Mouse (Mus musculus) megakaryocyte, embryonic 14.5 days (primary cell): ENCODE data around the gene Tubg2. TPM values are rescaled to one million over a fixed set of nuclear protein-coding genes. Genes with fewer than 3 reads are reported as not detected.

Experiments
- H3K27me3 ChIP-seq: replicated peaks from 2 replicates; pipeline ENCODE3; 2012; ENCODE audit warnings: inconsistent platforms
- H3K36me3 ChIP-seq: replicated peaks from 2 replicates; pipeline ENCODE3; 2012; ENCODE audit warnings: low read length, inconsistent platforms, mixed read lengths
- H3K4me1 ChIP-seq: 2 replicates; pipeline ENCODE4 v1.6.1; 2012; ENCODE audit warnings: inconsistent platforms
- H3K4me3 ChIP-seq: replicated peaks from 2 replicates; pipeline ENCODE3; 2012; ENCODE audit warnings: moderate library complexity, mild to moderate bottlenecking, inconsistent platforms
- H3K9me3 ChIP-seq: 2 replicates; pipeline ENCODE4 v1.6.1; 2012; ENCODE audit warnings: inconsistent platforms
- FLI1 ChIP-seq: IDR thresholded peaks from 2 replicates; pipeline ENCODE4 v1.6.1; 2012; ENCODE audit warnings: low read length, inconsistent platforms, mixed read lengths
- GATA1 ChIP-seq: IDR thresholded peaks from 3 replicates; pipeline ENCODE4 v1.6.1; 2012; ENCODE audit warnings: mixed read lengths, low read length, inconsistent platforms, borderline replicate concordance
- polyA plus RNA-seq: library from polyadenylated mRNA; stranded (reverse); fragments of >175 nt; gene quantifications from 2 replicates; pipeline ENCODE4 v1.2.3, GENCODE M21; 2012; ENCODE audit warnings: low replicate concordance; ENCODE audit not compliant: insufficient read depth

The Tubg2 gene
- polyA plus RNA-seq, 1 experiment: not detected

DNA sequence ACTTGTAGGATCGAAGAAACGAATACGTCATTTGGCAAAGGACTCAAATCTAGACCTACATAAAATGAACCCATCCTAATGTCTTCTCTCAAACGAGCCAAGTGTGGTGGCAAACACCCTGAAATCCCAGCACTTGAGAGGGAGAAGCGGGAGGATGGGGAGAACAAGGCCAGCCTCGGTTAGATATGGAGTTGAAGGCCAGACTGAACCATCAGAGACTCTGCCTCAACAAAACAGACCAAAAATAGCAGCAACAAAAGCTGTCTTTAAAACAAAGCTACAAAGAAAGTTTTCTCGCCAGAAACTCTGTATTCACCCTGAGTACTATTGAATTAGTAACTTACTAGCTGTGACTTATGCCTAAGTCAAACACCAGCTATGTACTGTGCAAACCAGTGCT lies 18.7 kb upstream of the Tubg2 start:
- Histone ChIP-seq H3K27me3 (peaks cover 55% of the 10 kb centered on the region), H3K4me3 (no peak overlapping the region), H3K36me3 (no peaks in the 10 kb centered on the region), H3K9me3 (no peaks in the 10 kb centered on the region), H3K4me1 (peaks cover 20% of the 10 kb centered on the region)
- TF ChIP-seq FLI1 (no peak), GATA1 (no peak)

DNA sequence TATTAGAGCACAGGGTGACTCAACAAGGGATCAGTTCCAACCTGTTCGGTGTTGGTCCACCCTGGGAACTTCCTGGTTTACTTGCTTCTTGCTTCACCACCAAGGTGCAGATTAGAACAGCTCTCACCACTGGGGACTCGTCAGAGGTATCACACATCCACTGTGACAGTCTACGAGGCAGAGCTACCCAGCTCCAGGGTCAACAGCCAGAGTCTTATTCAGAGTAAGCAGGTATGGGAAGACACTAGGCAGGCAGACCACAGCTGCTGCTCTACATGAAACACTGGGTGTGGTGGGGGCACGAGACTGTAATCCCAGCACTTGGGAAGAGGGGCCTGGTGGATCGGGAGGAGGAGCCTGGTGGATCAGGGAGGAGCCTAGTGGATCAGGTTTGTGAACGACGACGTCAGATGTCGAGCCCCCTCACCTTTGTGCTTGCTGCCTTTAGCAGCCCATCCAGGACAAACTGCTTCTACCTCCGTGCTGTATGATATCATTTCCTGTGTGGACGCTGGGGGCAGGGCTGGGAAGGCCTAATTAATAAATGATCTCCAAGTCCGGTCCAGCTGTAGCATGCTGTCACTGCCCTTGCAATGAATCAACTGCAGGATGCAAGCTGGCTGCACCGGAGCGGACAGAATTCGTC lies 17.0 kb upstream of the Tubg2 start:
- no peaks in the 10 kb centered on the region for H3K36me3 ChIP-seq
- TF ChIP-seq GATA1: no peak
- TF ChIP-seq FLI1: no peak
- peaks cover 56% of the 10 kb centered on the region for H3K27me3 ChIP-seq
- H3K4me1 ChIP-seq: peaks cover 16% of the 10 kb centered on the region
- peak overlapping the region; percentile 31 for H3K4me3 ChIP-seq
- H3K9me3 ChIP-seq: no peaks in the 10 kb centered on the region

DNA sequence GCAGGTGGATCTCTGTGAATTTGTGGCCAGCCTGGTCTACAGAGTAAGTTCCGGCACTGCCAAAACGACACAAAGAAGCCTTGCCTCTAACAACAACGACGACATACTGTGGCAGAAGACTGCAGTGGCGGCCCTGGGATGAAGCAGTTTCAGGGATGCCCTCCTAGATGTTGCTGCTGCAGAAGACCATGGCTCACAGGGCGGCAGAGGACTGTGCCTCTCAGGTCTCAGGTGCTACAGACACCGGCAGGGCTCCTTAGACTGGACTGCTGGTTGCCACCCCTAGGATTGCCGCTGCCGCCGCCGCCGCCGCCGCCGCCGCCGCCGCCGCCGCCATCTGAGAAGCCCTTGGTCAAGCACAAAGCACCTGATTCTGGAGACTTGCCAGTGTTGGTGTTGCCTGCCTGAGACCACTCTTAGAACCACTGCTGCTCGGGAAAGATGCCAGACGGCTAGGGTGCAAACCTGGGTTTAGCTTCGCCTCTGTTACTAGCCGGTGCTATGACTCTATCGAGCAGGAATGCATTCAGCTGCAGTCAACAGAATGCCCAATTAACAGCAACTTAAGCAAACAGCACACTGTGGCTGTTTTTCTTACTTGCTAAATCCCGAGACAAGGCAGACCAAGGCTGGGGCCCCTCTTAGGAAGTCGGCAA lies 15.4 kb upstream of the Tubg2 start:
- Histone ChIP-seq H3K4me3 (peak overlapping the region; percentile 28), H3K4me1 (peaks cover 20% of the 10 kb centered on the region), H3K9me3 (no peaks in the 10 kb centered on the region), H3K36me3 (no peaks in the 10 kb centered on the region), H3K27me3 (peaks cover 46% of the 10 kb centered on the region)
- TF ChIP-seq FLI1: no peak
- no peak for TF ChIP-seq GATA1

DNA sequence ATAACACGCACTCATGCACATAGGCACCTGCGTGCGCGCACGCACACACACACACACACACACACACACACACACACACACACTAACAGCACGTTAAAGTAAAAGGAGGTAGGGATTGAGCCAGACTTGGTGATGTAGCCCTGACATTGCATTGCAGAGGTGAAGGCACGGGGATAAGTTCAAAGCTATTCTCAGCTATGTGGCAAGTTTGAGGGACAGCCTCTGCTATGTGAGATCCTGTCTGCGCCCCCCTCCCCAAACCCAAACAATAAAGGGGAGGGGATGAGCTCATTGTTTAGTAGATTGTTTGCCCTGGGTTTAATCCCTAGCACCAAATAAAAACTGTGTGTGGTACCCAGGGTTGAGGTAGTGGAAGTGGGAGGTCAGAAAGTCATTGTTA lies 14.6 kb upstream of the Tubg2 start:
- H3K4me3 ChIP-seq: no peak overlapping the region
- no peak for TF ChIP-seq GATA1
- no peak for TF ChIP-seq FLI1
- H3K27me3 ChIP-seq: peaks cover 44% of the 10 kb centered on the region
- no peaks in the 10 kb centered on the region for H3K9me3 ChIP-seq
- peaks cover 20% of the 10 kb centered on the region for H3K4me1 ChIP-seq
- H3K36me3 ChIP-seq: no peaks in the 10 kb centered on the region

DNA sequence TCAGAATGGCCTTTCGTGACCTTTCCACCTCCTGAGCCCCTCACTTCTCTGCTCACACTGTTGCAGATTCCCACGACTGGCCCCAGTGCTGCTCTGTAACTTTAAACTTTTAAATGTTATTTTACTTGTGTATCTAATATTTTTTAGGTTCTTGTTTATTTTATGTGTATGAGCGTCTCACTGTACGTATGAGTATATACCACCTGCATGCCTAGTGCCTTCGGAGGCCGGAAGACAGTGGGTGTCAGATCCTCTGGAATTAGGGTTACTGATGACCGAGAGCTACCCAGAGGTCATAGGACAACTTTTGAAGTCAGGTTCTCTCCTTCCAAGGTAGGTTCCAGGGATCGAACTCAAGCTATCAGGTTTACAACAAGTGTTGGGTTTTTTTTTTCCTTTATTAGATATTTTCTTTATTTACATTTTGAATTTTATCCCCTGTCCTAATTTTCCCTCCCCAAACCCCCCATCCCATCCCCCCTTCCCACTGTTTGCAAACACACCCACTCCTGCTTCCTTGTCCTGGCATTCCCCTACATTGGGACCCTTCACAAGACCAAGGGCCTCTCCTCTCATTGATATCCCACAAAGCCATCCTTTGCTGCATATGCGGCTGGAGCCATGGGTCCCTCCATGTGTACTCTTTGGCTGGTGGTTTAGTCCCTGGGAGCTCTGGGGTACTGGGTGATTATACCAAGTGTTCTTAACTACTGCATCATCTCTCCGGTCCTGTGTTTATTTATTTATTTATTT lies 13.3 kb upstream of the Tubg2 start:
- TF ChIP-seq GATA1 (no peak), FLI1 (no peak)
- Histone ChIP-seq H3K4me1 (peaks cover 22% of the 10 kb centered on the region), H3K4me3 (no peak overlapping the region), H3K36me3 (no peaks in the 10 kb centered on the region), H3K9me3 (no peaks in the 10 kb centered on the region), H3K27me3 (peaks cover 41% of the 10 kb centered on the region)

DNA sequence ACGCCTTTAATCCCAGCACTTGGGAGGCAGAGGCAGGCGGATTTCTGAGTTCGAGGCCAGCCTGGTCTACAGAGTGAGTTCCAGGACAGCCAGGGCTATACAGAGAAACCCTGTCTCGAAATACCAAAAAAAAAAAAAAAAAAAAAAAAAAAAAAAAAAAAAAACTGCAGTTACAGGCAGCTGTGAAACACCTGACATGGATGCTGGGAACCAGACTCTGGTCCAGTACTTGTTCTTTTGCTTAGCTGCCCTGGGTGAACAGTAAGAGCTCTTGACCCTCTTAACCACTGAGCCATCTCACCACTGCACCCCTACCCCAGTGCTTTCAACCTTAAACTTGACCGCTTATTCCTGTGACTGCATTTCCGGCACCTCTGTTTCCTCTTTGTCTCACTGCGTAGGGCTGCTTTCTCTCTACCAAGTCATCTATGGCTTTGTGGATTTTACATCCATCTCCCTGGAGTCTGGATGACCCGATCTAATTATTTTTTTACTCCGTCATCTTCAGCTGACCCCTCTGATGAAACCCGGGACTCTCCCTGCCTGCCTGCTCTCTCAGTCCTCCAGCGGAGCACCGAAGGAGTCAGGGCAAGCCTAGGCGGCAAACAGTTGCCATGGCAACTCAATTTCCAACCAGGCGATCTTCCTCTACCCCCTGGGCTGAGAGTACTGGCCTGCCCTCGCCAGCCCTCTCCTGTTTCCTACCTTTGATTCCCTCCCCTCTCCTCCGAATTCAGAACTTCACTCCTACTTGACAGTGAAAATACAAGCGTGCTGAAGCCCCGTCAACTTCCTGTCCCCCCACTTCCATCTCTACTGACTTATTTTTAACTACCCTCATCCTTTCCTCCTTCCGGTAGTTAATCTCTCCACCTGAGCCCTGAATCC lies 12.1 kb upstream of the Tubg2 start:
- Histone ChIP-seq H3K4me3 (peak overlapping the region; percentile 88), H3K9me3 (no peaks in the 10 kb centered on the region), H3K36me3 (no peaks in the 10 kb centered on the region), H3K4me1 (peaks cover 19% of the 10 kb centered on the region), H3K27me3 (peaks cover 40% of the 10 kb centered on the region)
- no peak for TF ChIP-seq FLI1
- no peak for TF ChIP-seq GATA1

DNA sequence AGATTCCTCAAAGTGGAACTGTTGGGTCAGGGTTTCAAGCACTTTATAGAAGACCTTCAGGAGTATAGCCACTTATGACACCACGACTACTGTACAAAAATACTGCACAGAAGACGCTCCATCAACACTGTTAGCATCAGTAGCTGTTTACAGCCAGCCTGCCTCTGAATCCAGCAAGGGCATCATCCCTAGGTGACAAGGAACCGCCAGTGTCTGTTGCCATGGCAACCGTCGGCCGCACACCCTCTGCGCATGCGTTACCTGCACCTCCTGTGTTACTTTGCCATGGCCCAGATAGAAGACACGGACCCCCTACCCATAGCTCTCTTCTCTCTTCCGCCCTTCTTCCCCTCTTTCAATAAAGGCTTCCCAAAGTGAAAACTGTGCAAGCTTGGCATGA lies 9.3 kb upstream of the Tubg2 start:
- H3K27me3 ChIP-seq: peaks cover 28% of the 10 kb centered on the region
- no peak for TF ChIP-seq FLI1
- no peak for TF ChIP-seq GATA1
- no peaks in the 10 kb centered on the region for H3K36me3 ChIP-seq
- H3K4me1 ChIP-seq: peaks cover 10% of the 10 kb centered on the region
- H3K4me3 ChIP-seq: no peak overlapping the region
- H3K9me3 ChIP-seq: no peaks in the 10 kb centered on the region

DNA sequence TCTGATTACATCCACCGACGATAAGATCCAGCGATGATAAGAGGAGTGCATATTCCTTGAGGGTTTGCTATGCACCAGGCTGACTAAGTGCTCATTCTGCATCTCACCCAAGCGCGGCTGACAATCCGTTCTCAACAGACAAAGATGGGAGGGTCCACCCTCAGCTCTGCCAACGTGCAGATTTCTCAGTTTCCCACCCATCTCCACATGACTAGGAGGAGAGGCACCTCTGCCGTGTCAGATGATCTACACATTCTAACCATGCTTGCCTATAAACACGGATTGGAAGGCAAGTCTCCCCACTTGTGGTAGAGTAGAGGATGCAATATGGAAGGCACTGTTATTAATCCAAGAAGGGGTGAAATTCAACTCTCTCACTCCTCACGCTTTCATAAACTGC lies 7.0 kb upstream of the Tubg2 start:
- peaks cover 6% of the 10 kb centered on the region for H3K4me1 ChIP-seq
- TF ChIP-seq FLI1: no peak
- TF ChIP-seq GATA1: no peak
- H3K27me3 ChIP-seq: peaks cover 26% of the 10 kb centered on the region
- no peak overlapping the region for H3K4me3 ChIP-seq
- H3K9me3 ChIP-seq: peaks cover 5% of the 10 kb centered on the region; the same call in 1 of the 2 replicates
- H3K36me3 ChIP-seq: no peaks in the 10 kb centered on the region

DNA sequence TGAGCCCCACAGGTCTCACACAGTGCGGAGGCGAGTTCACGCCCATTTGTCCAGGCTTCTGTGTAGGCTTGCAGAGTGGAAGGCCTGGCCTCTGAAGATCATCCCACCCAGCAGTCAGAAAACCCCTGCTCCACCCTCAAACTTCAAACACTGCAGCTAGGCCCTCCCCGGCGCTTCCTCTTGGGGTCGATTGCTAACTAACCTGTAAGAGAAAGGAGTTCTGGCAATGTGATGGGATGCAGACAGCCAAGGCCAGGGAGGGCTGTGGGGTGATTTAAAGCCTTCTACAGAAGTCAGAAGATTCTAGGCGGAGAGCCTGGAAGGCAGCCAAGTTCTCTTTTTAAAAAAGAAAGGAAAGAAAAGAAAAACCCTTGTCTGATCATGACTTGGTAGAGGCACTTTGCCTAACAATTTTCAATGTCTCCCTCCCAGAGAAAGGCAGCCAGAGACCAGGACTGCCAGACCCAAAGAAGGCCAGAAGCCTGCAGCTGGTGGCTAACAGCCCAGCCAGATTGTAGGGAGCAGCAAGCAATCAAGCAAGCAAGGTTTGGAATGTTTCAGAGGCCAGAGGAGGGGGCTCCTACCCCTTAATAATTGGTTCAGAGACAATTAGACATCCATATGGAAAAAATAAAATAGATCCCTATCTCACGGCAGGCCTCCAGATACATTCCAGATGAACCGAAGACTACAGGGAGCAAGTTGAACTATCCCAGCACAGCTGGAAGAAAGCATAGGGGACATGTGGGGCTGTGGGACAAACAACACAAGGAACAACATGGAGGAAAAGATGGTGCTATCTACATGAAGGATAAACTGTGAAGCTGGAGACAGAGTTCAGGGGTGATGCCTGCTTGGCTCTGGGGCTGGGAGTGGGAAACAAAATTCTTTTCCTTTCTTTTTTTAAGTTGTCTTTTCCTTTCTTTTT lies 6.3 kb upstream of the Tubg2 start:
- TF ChIP-seq GATA1: no peak
- no peak for TF ChIP-seq FLI1
- H3K4me3 ChIP-seq: no peak overlapping the region
- H3K36me3 ChIP-seq: no peaks in the 10 kb centered on the region

More for the DNA sequence above, 6.3 kb upstream of the Tubg2 start:
- peaks cover 26% of the 10 kb centered on the region for H3K27me3 ChIP-seq
- peaks cover 2% of the 10 kb centered on the region; the same call in 1 of the 2 replicates for H3K4me1 ChIP-seq
- H3K9me3 ChIP-seq: peaks cover 5% of the 10 kb centered on the region; the same call in 1 of the 2 replicates
